ENCODE assay signal across 8 mouse cellular contexts in genomic region chr5:31093151-31094041, GRCm38 (mm10). TPM values are rescaled to one million over a fixed set of nuclear protein-coding genes. Genes with fewer than 3 reads are reported as not detected.
DNase-seq lines count a peak whose midpoint lies in the region; ATAC-seq and TF ChIP-seq lines count a peak whose summit lies in the region.

No protein-coding gene starts in this region.

- TF ChIP-seq CTCF in brain, embryonic 14.5 days (IDR thresholded peaks at IDR 0.05; ENCODE audit: borderline replicate concordance, extremely low read depth, insufficient read depth, insufficient read length), result no peak

- TF ChIP-seq POLR2A in brain, embryonic 14.5 days (IDR thresholded peaks at IDR 0.05; ENCODE audit: borderline replicate concordance, extremely low read depth, insufficient read depth, insufficient read length, poor library complexity, severe bottlenecking), result no peak

- H3K9me3 ChIP-seq in heart, embryonic 15.5 days (replicated peaks), result no peaks in the 10 kb centered on the region
- H3K9me3 ChIP-seq in liver, embryonic 16.5 days (replicated peaks; ENCODE audit: control insufficient read depth, low read length), result no peaks in the 10 kb centered on the region

- H3K4me3 ChIP-seq in heart, embryonic 15.5 days, result peak overlapping the region; percentile 45
- peak overlapping the region; percentile 46 for H3K4me3 ChIP-seq in liver, embryonic 16.5 days (ENCODE audit: low read depth, low read length)

- H3K4me2 ChIP-seq in heart, embryonic 15.5 days, result peak overlapping the region; percentile 73
- peak overlapping the region; percentile 60 for H3K4me2 ChIP-seq in liver, embryonic 16.5 days (ENCODE audit: low read depth, low read length)

- H3K9ac ChIP-seq in heart, embryonic 15.5 days, result peak overlapping the region; percentile 28; the same call in 1 of the 2 replicates
- no peak overlapping the region for H3K9ac ChIP-seq in liver, embryonic 16.5 days (ENCODE audit: low read depth, low read length)

- H3K4me1 ChIP-seq in heart, embryonic 15.5 days (replicated peaks), result peaks cover 35% of the 10 kb centered on the region
- H3K4me1 ChIP-seq in liver, embryonic 16.5 days (ENCODE audit: control insufficient read depth, low read depth, low read length), result peaks cover 3% of the 10 kb centered on the region

- no peaks in the 10 kb centered on the region for H3K36me3 ChIP-seq in heart, embryonic 15.5 days
- H3K36me3 ChIP-seq in liver, embryonic 16.5 days (ENCODE audit: control insufficient read depth, insufficient read depth), result no peaks in the 10 kb centered on the region

- peaks cover 98% of the 10 kb centered on the region for H3K27me3 ChIP-seq in heart, embryonic 15.5 days
- peaks cover 75% of the 10 kb centered on the region for H3K27me3 ChIP-seq in liver, embryonic 16.5 days (ENCODE audit: control insufficient read depth, insufficient read depth, low read depth, low read length)

- ATAC-seq in heart, embryonic 15.5 days (replicated peaks; ENCODE audit: insufficient number of reproducible peaks, insufficient read depth, low FRiP score, low read depth), result peak; percentile 20; the same call in 1 of the 2 replicates
- peak; percentile 65 for ATAC-seq in liver, embryonic 16.5 days (ENCODE audit: low read depth)

- H3K27ac ChIP-seq in heart, embryonic 15.5 days, result no peak overlapping the region
- no peak overlapping the region for H3K27ac ChIP-seq in liver, embryonic 16.5 days (ENCODE audit: low read length)

- DNase-seq in cerebellum, postnatal 10 days, result peak; percentile 53 to 59
- DNase-seq in cerebellum, adult 9-11 months, result no peak
- DNase-seq in brain, embryonic 14.5 days (ENCODE audit: low read depth), result peak; percentile 66
- DNase-seq in kidney, postnatal 25 days, result peak; percentile 73 to 80
- DNase-seq in retina, embryonic 14.5 days (ENCODE audit: low spot score), result peak; percentile 58
- DNase-seq in spleen, adult 12 weeks (ENCODE audit: low spot score), result no peak

- under 1% methylated on average over 54 of the region's 54 CpGs for WGBS in heart, embryonic 15.5 days
- WGBS in liver, embryonic 16.5 days (ENCODE audit: insufficient replicate concordance), result under 1% methylated on average over 53 of the region's 54 CpGs

RNA-seq across cellular contexts. Expression of gene Dnajc5g, which starts 12.7 kb away (rescaled TPM):
- not detected in 2 replicates for polyA plus RNA-seq in brain, embryonic 14.5 days (2012; rRNA removed)
- not detected in 2 replicates for polyA plus RNA-seq in heart, embryonic 15.5 days (2015; fragmentation: Nextera tagmentation; extraction: Ambion mirVana)
- not detected in 2 replicates for polyA plus RNA-seq in liver, embryonic 16.5 days (2015; fragmentation: Nextera tagmentation; extraction: Ambion mirVana)

RNA-seq across cellular contexts. Expression of gene Slc30a3, which starts 14.6 kb away (rescaled TPM):
- polyA plus RNA-seq in brain, embryonic 14.5 days (2012; rRNA removed), result 21.2 and 31.6 TPM in 2 replicates
- 0.25 and 0.36 TPM in 2 replicates for polyA plus RNA-seq in heart, embryonic 15.5 days (2015; fragmentation: Nextera tagmentation; extraction: Ambion mirVana)
- polyA plus RNA-seq in liver, embryonic 16.5 days (2015; fragmentation: Nextera tagmentation; extraction: Ambion mirVana), result 0.39 and 0.48 TPM in 2 replicates

RNA-seq across cellular contexts. Expression of gene Trim54, which starts 23.1 kb away (rescaled TPM):
- 0.05 TPM in 1 of 2 replicates, not detected in the other for polyA plus RNA-seq in brain, embryonic 14.5 days (2012; rRNA removed)
- 8.0 and 9.9 TPM in 2 replicates for polyA plus RNA-seq in heart, embryonic 15.5 days (2015; fragmentation: Nextera tagmentation; extraction: Ambion mirVana)
- polyA plus RNA-seq in liver, embryonic 16.5 days (2015; fragmentation: Nextera tagmentation; extraction: Ambion mirVana), result 0.41 and 0.57 TPM in 2 replicates

RNA-seq across cellular contexts. Expression of gene Cad, which starts 38.8 kb away (rescaled TPM):
- polyA plus RNA-seq in brain, embryonic 14.5 days (2012; rRNA removed), result 33.8 and 34.0 TPM in 2 replicates
- 11.0 and 19.0 TPM in 2 replicates for polyA plus RNA-seq in heart, embryonic 15.5 days (2015; fragmentation: Nextera tagmentation; extraction: Ambion mirVana)
- 13.0 and 14.2 TPM in 2 replicates for polyA plus RNA-seq in liver, embryonic 16.5 days (2015; fragmentation: Nextera tagmentation; extraction: Ambion mirVana)

RNA-seq across cellular contexts. Expression of gene Slc5a6, which starts 44.7 kb away (rescaled TPM):
- polyA plus RNA-seq in brain, embryonic 14.5 days (2012; rRNA removed), result 40.7 and 44.5 TPM in 2 replicates
- 5.8 and 9.3 TPM in 2 replicates for polyA plus RNA-seq in heart, embryonic 15.5 days (2015; fragmentation: Nextera tagmentation; extraction: Ambion mirVana)
- 3.1 and 4.8 TPM in 2 replicates for polyA plus RNA-seq in liver, embryonic 16.5 days (2015; fragmentation: Nextera tagmentation; extraction: Ambion mirVana)

Comparison
In these comparisons a context has a peak if more than half of its experiments do, and no peak if none do; other contexts are left out.
1. DNase-seq: peak in cerebellum, postnatal 10 days (2 of 2), brain, embryonic 14.5 days (single experiment), kidney, postnatal 25 days (2 of 2) and retina, embryonic 14.5 days (single experiment); none in cerebellum, adult 9-11 months (single experiment) and spleen, adult 12 weeks (single experiment).
2. RNA of gene Slc30a3, which starts 14.6 kb away (polyA plus RNA-seq): 21.2 to 31.6 TPM in brain, embryonic 14.5 days; 0.39 to 0.48 TPM in liver, embryonic 16.5 days and 0.25 to 0.36 TPM in heart, embryonic 15.5 days; every median in the first group is over 10 times any median in the second.